Mouse (Mus musculus) urinary bladder, postnatal 25 days (tissue): ENCODE results near the gene Crim1.

ENCODE experiments used
- DNase-seq: peaks from one replicate; pipeline ENCODE4 v3.0.0; 2022; ENCODE audit warnings: low spot score

Gene Crim1

GRCm38 (mm10) chr17:78326381-78326780, 126.3 kb downstream of the Crim1 start:
- DNase-seq: no peak

DNA sequence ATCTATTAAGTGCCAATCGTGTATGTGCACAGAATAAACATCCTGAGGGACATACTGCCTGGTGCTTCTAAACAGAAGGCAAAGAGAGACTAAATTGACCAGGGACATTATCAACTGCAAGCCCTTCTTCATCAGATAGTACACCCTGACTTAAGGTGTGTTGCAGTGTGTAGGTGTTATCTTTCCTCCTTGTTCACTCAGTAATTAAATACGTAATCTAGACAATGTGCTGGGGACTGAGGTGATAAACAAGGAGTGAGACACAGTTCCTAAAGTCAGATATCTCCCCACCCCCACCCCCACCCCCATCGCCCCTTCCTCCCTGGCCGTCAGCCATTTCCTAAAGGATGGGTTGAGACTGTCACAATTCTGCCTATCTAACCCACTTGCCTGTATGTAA, 127.1 kb downstream of the Crim1 start:
- no peak for DNase-seq

DNA sequence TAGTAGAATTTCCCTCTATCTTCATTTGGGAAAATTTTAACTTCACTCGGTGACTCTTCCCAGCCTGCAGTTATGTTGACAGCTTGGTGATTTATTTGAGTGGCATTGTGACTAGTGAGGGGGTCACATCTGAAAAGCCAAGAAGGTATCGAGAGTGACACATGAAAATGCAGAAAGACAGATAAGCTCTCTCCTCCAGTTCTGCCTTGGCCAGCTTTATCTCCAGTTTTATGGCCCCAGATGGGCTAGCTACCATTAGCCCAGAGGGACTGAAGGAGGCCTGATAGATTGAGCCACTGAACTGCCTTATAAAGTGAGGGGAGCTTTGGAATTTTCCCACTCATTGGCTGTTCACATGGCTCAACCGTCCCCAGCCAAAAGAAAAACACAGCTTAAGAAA, 128.2 kb downstream of the Crim1 start:
- no peak for DNase-seq

DNA sequence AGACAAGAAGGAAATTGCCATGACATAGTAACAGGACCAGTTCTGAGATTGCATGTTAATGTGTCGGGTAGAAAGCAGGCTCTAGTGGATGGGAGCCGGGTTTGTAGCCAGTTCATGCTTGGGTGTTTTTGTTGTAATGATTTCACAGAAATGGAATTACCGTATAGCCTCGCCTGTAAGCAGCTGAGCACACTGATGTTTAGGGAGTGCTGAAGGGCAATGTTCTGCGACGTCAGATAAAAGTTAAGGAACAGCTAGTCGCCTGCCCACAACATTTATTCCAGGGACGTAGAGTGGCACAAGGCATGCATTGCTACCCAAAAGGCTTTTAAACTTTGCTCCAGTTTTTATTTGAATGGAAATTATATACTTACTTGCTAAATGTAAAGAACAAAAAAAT, 131.4 kb downstream of the Crim1 start:
- no peak for DNase-seq

DNA sequence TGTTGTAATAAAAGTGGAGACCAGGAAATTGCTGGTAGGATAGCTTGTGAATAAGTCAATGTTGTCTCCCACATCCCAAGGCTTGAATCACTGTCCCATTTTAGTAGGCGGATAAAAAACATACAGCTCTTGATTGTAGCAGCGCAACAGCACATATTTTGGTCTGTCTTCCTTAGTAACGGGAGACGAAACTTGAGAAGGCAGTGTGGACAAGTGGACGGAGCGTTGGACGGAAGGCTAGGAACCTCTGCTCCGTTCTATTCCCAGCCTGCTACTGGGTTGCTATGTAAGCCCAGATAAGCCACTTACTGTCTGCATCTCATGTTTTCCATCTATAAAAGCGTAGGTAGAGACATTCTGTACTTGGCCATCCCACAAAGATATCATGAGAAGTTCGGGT, 133.2 kb downstream of the Crim1 start:
- DNase-seq: no peak

GRCm38 (mm10) chr17:78335250-78335649, 135.2 kb downstream of the Crim1 start:
- DNase-seq: no peak

- no peak for DNase-seq
Measured at GRCm38 (mm10) chr17:78343688-78344087, 143.6 kb downstream of the Crim1 start.

- DNase-seq: no peak
Measured at GRCm38 (mm10) chr17:78347111-78347801, 147.2 kb downstream of the Crim1 start.

DNA sequence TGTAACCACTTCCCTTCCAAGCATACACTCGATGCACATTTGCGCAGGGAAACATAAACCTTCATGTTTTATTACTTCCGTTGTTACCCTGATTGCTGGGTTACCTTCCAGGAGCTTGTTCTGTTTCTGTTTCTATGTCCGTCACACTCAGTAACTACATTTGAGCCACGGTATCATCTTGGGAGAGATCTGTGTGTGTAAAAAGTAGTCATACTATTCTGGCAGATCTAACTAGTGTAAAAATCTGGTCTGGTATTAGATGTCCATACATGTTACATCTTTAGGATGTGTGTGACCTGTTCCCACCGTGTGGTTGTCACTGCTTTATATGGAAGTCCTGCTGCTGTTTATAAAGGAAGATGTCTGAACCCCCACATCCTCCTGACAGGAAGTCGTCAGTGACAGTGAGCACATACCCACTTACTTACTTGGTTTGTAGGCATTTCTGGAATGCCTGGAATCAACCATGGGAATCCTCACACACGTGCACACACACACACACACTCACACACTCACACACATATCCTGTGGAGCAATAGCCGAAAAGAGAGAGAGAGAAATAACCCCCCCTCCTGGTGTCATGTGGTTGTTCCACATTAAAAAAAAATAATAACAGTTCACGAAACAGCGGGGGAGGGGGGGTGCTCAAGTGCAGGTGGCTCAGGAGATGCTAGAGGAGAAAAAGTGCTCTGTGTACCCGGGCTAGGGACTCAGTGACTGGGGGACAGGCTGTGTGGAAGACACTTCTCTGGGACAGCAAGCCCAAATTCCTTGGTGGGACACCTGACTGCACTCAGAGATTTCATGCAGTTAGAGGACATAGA, 151.8 kb downstream of the Crim1 start:
- no peak for DNase-seq

DNA sequence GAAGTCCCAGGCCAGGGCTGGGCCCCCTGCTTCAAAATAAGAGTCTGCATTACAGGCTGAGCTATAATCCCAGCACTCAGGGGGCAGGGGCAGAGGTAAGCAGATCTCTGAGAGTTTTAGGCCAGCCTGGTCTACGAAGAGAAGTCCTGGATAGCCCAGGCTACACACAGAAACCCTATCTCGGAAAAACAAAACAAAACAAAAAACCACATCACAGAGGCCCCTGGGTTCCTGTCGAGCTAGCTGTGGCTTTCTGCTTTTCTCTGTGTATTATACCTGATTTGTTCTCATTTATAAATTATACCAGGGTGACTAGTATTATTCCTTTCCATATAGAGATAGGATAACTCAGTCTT, 152.4 kb downstream of the Crim1 start:
- no peak for DNase-seq

DNA sequence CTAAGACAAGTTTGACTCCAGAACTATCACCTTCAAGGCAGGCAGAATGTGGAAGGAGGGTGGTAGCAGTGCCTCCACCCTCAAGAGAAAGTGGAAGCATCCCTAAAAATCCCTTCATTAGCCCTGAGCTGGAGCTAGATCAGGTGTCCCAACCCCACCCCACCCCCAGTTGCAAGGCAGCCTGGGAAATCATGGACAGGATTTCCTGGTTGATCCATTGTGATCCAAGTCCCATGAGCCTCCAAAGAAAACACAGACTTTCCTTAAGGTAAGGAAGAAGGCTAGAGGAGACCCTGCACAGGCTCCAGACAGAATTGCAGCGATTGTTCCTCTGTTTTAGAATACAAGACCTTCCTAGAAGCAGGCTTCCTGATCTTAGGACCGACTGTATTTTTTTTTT, 154.4 kb downstream of the Crim1 start:
- DNase-seq: no peak

DNA sequence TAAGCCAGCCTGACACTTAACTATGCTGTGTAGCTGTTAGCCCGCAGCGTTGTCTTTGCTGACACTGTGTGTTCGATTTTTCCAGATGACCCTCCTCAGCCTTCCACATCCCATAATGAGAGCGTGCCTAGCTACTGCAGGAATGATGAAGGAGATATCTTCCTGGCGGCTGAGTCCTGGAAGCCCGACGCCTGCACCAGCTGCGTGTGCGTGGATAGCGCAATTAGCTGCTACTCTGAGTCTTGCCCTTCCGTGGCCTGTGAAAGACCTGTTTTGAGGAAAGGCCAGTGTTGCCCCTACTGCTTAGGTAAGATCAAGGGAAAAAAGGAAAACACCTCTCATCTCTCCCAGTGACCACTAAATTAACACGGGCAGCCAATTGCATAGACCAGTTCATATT, 154.8 kb downstream of the Crim1 start:
- no peak for DNase-seq

DNA sequence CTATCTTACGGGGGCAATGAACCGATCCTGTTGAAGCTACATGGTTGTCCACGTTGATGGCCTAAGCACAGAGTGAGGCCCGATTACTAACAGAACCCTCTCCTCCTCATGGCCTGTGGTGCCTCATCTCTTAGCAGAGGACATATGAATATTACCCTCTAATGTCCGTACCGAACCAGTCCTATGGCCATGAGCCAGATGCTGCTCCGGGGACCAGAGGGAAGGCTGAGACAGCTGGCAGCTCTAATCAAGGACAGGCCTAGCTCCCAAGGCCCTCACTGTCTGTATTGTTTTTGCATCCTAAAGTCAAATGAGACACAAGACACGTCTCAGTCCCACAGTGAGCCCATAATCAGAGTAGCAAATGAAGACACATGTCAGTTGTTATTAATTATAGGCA, 155.6 kb downstream of the Crim1 start:
- no peak for DNase-seq

DNA sequence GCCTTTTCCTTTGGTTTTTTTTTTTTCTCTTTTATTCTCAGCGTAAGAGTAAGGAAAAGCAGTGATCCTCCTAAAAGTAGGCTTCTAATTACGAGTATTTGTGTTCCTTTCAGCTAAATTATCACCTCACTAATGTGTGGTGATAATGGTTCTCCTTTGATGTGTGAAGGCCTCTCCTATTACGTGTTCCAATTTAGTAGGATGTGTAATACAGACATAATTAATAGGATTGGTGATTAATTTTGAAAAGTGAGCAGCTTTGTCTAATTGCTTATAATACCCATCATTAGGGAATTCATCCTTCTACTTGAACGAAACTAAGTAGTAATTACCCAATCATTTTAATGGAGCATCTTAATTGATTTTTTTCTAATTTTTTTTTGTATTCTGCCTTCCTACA, 157.7 kb downstream of the Crim1 start:
- DNase-seq: no peak

DNA sequence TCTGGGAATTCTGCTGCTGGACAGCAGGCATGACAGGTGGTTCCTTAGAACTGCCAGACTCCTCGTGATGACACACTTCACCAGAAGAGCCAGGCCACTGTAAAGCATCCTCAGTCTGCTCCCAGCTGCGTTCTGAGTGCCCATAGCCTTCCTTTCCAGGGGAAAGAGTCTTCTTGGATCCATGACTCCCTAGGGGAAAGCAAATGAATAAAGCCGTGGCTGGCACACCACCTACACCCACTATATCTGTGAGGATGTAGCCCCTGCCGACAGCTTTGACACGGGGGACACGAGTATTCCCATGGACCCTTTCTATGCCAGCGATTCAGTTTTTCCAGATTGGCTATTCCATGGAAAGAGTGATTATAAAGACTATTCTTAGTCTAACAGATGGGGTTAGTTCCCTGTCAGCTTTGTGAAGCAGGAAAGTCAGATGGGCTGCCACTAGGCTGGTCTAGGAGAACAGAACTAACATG, 158.2 kb downstream of the Crim1 start:
- DNase-seq: no peak

DNA sequence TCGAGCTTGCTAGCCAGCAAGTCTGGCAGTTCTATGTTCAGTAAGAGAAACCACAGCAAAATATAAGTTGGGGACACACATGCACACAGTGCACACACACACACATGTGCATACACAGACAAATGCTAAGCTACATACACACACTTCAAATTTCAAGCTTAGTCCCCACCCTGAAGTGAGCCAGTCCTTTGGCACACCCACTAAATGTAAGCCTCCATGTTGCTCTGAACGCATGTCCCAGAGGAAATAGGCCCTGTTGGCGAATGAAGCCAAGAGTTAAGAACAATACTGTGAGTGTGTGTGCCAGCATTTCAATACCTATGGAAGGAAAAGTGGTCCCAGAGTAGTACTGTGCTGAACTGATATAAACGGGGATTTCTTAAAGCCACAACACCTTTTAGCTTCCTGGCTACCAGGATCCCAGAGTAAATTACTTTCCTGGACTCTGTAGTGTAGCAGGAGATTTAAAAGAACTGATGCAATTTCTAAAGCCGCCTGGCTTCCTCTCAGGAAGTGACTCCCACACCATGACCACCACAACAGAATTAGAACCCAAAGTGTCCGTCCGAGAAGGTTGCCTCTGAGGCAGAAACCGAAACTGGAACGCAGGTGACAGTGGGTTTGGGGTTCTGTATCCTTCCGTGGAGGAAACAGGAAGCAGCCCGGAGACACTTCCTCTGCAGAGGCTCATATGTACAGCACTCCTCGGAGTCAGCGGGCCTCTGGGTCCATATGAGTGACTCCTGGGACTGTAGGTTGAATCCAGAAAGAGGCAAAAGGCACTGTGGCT, 162.1 kb downstream of the Crim1 start:
- DNase-seq: no peak

GRCm38 (mm10) chr17:78364555-78365302, 164.7 kb downstream of the Crim1 start:
- DNase-seq: no peak

DNA sequence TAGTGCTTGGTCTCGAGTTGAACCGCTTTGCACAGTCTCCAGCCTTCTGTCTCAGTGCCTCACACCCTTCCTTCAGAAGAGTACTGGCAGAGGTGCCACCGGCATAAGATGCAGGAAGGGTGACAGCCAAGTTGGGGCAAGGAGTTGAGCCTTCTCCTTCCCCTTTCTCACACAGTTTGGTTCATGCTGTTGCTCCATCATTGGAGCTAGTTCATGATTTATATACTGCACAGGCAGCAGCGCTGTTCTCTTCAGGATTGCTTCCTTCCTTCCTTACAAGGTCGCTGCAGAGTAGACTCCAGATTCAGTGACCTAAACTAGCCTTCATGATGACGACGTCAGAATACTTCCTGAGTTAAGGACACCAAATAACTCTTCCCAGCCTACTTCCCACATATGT, 166.0 kb downstream of the Crim1 start:
- DNase-seq: no peak

- no peak for DNase-seq
Measured at GRCm38 (mm10) chr17:78368481-78368880, 168.4 kb downstream of the Crim1 start.

DNA sequence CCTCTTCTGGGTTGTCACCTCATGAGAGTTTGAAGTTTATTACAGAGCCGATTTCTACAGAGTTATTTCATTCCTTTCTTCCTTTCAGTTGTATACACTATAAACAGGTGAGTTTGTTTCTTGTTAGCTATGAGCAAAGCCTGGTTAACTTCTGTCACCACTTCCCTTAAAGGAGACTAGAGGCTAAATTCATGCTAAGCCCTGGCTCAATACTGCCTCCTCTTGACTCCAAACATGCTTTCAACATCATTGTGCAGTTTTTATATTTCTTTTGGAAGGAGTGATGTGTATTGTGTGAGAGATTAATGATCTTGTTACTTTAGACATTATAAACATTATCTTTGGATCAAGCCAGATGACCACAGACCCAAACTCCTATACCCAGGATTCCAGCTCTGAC, 170.4 kb downstream of the Crim1 start:
- no peak for DNase-seq

- DNase-seq: no peak
Measured at GRCm38 (mm10) chr17:78373174-78373573, 173.1 kb downstream of the Crim1 start.

GRCm38 (mm10) chr17:78373849-78374248, 173.8 kb downstream of the Crim1 start:
- no peak for DNase-seq
